Mouse (Mus musculus): Measurements from ENCODE around the gene Shc4.
A peak's percentile ranks its signal among the peaks of the same experiment; 100 is the strongest.

Shc4 gene

DNA sequence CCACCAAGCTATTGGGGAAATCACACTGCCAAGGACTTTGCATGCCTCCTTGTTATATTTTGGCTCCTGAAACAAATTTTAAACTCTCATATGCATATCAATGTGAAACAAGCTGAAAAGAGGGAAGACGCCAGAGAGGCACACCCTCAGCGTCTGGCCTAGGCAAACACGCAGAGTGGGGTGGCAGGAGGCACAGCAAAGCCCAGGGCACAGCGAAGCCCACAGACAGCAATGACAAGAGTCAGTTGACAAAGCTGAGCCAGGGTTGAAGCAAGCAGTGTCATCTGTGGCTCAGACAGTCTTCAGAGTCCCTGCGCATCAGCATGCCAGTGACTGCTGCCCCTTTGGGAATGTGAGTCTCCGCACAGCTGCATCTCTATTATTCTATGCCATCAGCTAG, 79.0 kb downstream of the Shc4 start:
- no peak for DNase-seq (ENCODE audit: low read depth, low spot score)

- DNase-seq (ENCODE audit: low read depth, low spot score) = no peak
Measured at GRCm38 (mm10) chr2:125637331-125637730, 86.6 kb downstream of the Shc4 start.

- no peak for DNase-seq (ENCODE audit: low read depth, low spot score)
Measured at GRCm38 (mm10) chr2:125630010-125630409, 93.9 kb downstream of the Shc4 start.

DNA sequence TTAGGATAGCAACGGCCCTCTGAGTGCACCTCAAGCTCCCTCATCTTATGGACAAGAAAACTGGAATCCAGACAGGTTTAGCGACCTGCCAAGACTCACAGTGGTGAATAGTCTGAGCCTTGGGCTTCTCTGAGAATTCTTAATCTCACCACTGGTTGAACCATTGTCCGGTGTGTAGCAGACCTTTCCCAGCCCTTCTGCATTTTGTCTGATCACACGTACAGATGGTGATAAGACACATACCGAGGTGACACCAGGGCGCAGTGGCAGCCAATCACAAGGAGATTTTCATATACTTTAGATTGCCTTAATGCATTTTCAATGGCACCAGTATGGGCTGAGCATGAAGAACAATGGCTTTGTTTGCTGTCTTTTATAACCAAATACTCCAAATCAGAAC, 95.5 kb downstream of the Shc4 start:
- no peak for DNase-seq (ENCODE audit: low read depth, low spot score)

DNA sequence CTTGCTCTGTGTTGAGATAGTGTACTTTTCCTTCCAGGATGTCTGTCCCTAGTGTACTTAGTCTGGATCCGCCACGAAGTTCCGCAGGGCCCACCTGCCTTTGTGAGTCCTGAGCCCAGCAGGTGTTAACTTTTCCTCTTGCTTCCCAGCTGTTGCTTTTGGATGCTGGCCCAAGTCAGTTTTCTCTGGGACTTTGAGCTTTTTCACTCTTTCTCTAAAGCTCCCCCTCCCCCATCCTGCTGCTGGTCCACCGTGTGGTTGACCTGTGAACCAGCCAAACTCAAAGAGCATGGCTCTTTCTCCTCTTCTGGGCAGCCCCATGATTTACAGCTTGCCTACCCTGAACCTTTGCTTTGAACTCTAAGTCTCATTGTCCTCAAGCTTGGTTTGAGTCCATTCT, 97.4 kb downstream of the Shc4 start:
- DNase-seq (ENCODE audit: low read depth, low spot score) = no peak

GRCm38 (mm10) chr2:125624837-125625351, 99.1 kb downstream of the Shc4 start, which contains the start of gene Cep152:
Gene Cep152, minus strand, starts transcription at chr2:125625113.
- DNase-seq (ENCODE audit: low read depth, low spot score) = peak; percentile 92

DNA sequence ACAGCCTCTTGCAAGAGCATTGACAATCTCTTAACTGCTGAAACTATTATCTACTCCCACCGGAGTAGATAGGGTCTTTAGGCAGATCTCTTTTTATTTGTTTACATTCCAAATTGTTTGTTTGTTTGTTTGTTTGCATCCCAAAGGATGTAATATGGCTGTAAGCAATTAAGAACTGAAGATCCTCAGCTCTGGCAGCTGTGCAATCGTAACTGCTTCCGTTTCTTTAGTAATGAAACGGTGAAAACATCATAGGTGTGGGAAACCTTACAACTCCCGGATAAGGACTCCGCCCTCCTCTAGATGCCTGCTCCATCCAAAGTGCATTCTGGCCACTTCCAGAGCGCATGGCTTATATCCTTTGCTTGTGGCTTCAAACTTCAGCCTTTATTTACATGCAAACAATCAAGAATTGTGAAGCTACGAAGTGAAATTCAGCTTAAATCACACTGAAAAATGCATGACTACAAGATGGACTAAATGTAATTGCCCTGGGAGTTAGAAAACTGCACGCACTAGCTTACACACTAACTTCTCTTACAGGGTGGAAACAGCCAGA, 99.7 kb downstream of the Shc4 start:
- no peak for DNase-seq (ENCODE audit: low read depth, low spot score)

DNA sequence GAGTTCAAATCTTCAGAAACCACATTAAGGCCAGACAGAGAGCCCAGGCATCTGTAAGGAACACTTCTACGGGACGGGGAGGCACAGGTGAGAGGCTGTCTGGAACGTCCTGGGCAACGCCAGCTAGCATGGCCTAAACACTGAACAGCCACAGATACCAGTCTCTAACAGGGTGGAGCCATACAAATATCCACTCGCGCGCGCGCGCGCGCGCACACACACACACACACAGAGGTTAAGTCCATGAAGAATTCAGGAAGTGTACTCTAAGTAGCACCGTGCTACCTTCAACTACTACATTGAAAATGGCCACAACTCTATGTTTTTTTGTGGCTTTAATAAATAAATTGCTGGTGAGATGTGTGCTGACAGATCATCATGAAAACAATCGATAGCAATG, 100.7 kb downstream of the Shc4 start:
- DNase-seq (ENCODE audit: low read depth, low spot score) = no peak

- no peak for DNase-seq (ENCODE audit: low read depth, low spot score)
Measured at GRCm38 (mm10) chr2:125620213-125620907, 103.6 kb downstream of the Shc4 start.

DNA sequence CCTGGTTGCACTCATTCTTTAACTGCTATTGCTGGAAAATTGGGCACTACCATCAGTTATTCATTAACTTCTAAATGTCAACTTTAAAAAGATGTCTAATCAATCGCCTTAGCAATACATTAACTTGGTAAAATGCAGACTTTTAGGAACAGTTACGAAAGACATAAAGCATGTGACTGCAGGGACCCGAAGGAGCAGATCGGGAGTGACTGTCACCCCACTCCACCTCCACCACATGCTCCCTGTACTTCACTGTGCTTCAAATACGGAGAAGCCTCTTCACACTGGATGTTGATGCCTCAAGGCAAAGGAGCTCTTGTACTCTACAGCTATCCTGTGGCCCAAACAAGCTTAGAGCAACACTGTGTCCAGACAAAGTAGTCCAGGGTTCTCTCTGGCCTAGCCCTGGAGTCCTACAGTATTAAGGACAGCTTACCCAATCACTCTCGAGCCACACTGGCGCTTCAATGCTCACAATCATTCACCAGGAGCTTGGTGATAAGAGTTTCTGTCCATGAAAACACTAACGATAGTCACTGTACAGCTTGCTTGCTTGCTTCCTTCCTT, 108.0 kb downstream of the Shc4 start:
- DNase-seq (ENCODE audit: low read depth, low spot score) = no peak

DNA sequence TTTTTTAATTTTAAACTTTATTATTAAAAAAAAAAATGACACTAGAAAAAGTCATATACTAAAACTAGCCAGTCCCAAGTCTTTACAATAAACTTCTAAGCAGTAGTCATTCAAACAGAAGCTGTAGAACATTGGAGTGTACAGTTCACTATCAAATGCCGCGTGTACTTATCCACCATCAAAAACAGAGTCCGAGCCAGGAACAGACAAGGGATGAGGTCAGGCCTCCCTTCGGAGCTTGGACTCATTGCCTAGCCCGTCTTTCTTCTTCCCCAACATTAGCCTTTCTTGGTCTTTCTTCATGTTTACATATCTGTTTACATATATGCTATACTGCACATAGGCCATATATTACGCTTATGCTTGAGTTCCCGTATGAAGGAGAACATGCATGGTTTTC, 108.5 kb downstream of the Shc4 start:
- DNase-seq (ENCODE audit: low read depth, low spot score) = no peak

- no peak for DNase-seq (ENCODE audit: low read depth, low spot score)
Measured at GRCm38 (mm10) chr2:125606220-125606845, 117.6 kb downstream of the Shc4 start.

DNA sequence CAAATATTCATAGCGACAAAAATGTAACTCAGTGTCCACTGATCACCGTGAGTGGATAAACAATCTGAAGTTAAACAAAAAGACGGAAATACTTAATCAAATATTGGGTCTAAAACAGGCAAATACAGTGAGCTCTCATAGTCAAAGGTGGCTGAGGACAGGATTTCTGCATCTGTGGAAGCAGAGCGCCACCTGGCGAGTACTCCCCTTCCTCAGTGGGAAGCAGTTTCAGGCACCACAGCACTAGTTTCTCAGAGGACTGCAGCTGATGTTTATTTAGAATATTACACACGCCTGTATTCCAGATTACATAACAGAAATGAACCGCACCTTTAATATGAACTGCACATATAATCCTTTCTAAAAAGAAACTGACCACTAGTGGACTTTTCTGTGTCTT, 119.3 kb downstream of the Shc4 start:
- no peak for DNase-seq (ENCODE audit: low read depth, low spot score)

- DNase-seq (ENCODE audit: low read depth, low spot score) = no peak
Measured at GRCm38 (mm10) chr2:125602970-125603369, 121.0 kb downstream of the Shc4 start.

DNA sequence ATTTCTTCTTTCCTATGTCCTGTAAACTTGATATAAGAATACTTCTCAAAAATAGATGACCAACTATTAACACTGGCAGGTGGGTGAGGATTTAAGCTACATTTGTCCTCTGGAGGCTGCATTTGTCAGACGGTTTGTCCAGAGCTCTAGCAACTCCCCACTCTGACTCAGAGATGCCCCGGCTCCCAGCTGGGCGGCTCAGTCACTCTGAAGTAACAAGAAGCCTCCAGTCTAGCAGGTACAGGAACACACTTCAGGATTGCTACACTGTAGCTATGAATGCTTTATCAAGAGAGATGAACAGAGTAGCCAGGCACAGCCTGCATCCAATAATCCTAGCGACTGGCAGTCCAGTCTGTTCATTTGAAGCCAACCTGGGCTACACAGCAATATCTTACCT, 125.0 kb downstream of the Shc4 start:
- DNase-seq (ENCODE audit: low read depth, low spot score) = no peak

DNA sequence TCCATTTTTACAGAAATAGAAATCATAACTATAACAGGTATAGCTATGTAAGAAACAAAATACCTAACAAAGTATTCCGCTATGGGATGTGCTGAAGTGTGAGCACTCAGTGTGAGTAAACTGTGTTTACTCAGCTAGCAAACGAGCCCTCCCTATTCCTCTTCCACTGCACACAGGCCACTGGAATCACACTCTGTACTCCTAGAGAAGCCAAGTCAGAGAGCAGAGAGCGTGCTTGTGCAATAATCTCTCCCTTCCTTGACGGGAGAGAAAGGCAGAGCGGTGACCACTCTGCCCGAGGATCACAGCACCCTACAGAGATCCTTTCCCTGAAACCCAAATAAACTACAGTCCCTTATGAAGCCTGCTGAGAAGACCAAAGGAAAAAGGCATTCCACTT, 125.7 kb downstream of the Shc4 start:
- DNase-seq (ENCODE audit: low read depth, low spot score) = no peak

DNA sequence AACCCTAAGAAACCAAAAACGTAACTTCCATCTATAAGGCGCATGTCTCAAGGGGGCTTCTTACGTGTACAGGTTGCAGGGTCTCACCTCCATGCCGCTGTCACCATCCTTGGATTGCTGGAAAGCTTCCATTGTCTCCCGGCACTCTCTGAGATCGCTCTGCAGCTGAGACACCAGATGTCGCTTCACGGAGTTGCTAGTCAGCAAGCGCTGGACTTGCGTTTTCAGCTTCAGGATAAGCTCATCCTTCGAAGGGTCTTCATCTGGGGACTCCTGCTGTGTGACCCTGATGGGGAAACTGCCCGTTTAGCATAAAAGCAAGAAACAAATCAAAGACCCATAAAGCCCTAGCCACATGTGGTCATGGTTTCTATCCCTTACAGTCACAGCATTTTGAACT, 129.2 kb downstream of the Shc4 start:
- no peak for DNase-seq (ENCODE audit: low read depth, low spot score)

GRCm38 (mm10) chr2:125594072-125594471, 129.9 kb downstream of the Shc4 start:
- no peak for DNase-seq (ENCODE audit: low read depth, low spot score)

DNA sequence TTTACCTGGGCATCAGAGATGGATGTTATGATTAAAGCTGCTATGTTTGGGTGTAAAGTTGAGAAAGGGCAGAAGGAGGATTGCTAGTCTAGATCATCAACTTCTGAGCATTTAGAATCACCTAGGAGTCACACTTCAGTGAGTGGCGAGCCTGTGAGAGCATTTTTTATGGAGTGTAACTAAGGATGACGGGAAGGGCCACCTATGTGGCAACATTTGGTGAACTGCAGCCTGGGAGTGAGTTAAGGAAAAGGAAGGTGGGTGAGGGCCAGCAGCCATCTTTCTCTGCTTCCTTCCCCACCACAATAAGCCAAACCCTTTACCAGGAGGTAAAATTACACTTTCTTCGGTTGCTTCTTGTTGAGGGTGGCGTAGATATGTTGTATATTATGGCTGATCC, 132.1 kb downstream of the Shc4 start:
- no peak for DNase-seq (ENCODE audit: low read depth, low spot score)

DNA sequence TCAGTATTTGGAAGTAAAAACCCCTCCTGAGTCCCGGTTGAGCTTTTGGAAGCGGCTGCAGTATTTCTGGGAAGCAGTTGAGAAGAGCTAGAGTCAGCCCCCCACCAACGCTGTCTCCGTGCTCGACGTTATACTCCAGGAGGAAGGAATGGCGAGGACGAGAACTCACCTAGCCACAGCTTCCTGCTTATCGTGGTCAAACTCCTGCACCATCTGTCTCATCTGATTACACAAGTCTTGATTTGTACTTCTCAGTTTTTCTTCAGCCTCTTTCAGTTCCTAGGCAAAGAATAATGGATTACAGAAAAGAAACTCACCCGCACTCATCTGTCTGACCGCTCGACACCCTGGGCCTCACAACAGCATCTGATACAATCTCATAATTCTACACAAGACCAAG, 134.7 kb downstream of the Shc4 start:
- no peak for DNase-seq (ENCODE audit: low read depth, low spot score)

- no peak for DNase-seq (ENCODE audit: low read depth, low spot score)
Measured at GRCm38 (mm10) chr2:125581081-125581480, 142.9 kb downstream of the Shc4 start.

DNA sequence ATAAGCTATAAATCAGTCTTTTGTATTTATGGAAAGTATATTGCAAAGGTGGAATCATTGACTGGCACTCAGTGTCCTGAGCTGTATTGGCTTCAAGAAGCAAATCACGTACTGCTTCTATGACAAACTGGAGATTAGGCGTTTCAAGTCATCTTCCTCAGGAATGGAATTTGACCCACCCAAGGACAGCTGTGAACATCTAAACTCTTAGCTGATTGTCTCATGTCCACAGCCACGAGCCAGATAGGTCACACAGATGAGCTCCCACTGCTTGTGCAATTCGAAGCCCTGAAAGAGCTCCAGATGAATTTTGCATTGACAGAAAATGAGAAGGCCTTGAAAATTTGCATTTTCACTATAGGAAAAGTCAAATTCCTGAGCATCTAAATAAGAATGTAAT, 146.3 kb downstream of the Shc4 start:
- DNase-seq (ENCODE audit: low read depth, low spot score) = no peak

Measured in brain, embryonic 18.5 days (tissue).